Mouse (Mus musculus): Measurements from ENCODE around the gene Pcdh18. TPM values are rescaled to one million over a fixed set of nuclear protein-coding genes. Genes with fewer than 3 reads are reported as not detected.

The Pcdh18 gene
- polyA plus RNA-seq, 1 experiment from 2014 or later = 63.6 TPM

DNA sequence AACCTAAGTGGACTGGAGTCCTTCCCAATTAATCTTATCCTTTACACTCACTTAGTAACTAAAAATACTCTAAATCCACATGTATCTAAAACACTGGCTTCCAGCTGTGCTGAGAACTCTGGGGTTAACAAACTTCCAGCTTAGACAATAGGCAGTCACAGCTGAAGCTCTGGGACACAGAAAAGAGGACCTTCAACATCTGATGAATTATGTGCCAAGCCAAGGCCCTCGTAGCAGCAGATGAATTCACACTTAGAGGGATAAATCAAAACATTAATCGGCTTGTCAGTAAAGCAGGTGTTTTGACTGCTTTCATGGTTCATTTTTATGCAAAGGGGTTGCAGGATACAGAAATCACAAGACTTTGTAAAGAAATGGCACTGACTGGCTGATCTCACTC, 57.2 kb downstream of the Pcdh18 start:
- Histone ChIP-seq H3K9me3 (ENCODE audit: control insufficient read depth, low read length) (no peaks in the 10 kb centered on the region), H3K27me3 (ENCODE audit: control insufficient read depth, insufficient read depth, low read length) (no peaks in the 10 kb centered on the region), H3K4me3 (ENCODE audit: low read depth, low read length) (no peak overlapping the region), H3K27ac (ENCODE audit: low read depth, low read length) (no peak overlapping the region), H3K4me1 (replicated peaks; ENCODE audit: control insufficient read depth, insufficient read depth, low read length) (no peaks in the 10 kb centered on the region), H3K4me2 (replicated peaks; ENCODE audit: low read depth, low read length) (no peak overlapping the region), H3K9ac (ENCODE audit: low read depth, low read length) (no peak overlapping the region), H3K36me3 (ENCODE audit: control insufficient read depth, insufficient read depth, low read length) (no peaks in the 10 kb centered on the region)
- no peak for DNase-seq (ENCODE audit: low spot score)
- 11% methylated on average over 2 of the region's 2 CpGs for WGBS
- no peak for ATAC-seq (ENCODE audit: low FRiP score)
